24 mouse cellular contexts compared by ENCODE assay signal in the genomic region with DNA sequence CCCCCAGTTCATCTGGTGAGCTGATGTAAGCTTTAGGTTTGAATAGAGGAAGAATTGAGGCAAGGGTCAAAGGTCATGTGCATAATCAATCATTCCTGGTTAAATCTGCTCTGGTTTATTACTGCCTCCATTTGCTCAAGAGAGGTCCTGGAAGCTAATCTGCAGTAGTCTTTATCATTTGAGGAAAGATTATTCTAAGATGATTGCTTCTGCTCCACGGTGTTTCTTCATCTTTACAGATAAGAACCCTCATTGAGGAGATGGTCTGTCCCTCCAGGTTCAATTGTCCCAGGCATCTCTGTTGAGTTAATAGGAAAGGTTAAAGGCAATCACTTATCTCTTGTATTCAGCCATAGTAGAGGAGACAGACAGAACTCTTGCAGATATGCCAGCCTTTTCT.
"Had no signal": no experiment of that assay in that cellular context is flagged by ENCODE, and none has a peak within 500 bp of the region (broad histone marks: within the 10 kb centered on the region; RNA-seq: fewer than 3 reads in every experiment).

No protein-coding gene starts in this region.

- H3K4me2 ChIP-seq: heart, embryonic 11.5 days; heart, embryonic 13.5 days; heart, embryonic 15.5 days; hindbrain, embryonic 13.5 days; hindbrain, embryonic 15.5 days; limb, embryonic 12.5 days; liver, embryonic 11.5 days; liver, embryonic 13.5 days; liver, embryonic 15.5 days had no signal

- H3K9me3 ChIP-seq: heart, embryonic 13.5 days; heart, embryonic 15.5 days; hindbrain, embryonic 13.5 days; hindbrain, embryonic 15.5 days; limb, embryonic 10.5 days; limb, embryonic 12.5 days; liver, embryonic 13.5 days; liver, embryonic 15.5 days had no signal

- DNase-seq: gastrocnemius, postnatal 14 days; gastrocnemius, postnatal 36 days; heart, adult 11 months; heart, adult 2 months; heart, postnatal 14 days; heart, postnatal 36 days; kidney, adult 18-20 months; kidney, adult 8-10 months; kidney, postnatal 10 days; kidney, postnatal 25 days; kidney, postnatal 4 days; liver, embryonic 13.5 days had no signal

- H3K27ac ChIP-seq: heart, adult 2 months; heart, embryonic 13.5 days; heart, embryonic 15.5 days; hindbrain, embryonic 13.5 days; hindbrain, embryonic 15.5 days; hindbrain, postnatal 0 days; layer of hippocampus, adult 2 months; left cerebral cortex, adult 2 months; limb, embryonic 10.5 days; limb, embryonic 12.5 days; liver, embryonic 13.5 days; liver, embryonic 15.5 days had no signal

- H3K4me1 ChIP-seq: heart, embryonic 13.5 days; heart, embryonic 15.5 days; hindbrain, embryonic 13.5 days; hindbrain, embryonic 15.5 days; limb, embryonic 10.5 days; limb, embryonic 12.5 days; liver, embryonic 13.5 days; liver, embryonic 15.5 days had no signal

- H3K27me3 ChIP-seq: heart, embryonic 13.5 days; heart, embryonic 15.5 days; hindbrain, embryonic 13.5 days; hindbrain, embryonic 15.5 days; limb, embryonic 12.5 days; liver, embryonic 13.5 days; liver, embryonic 15.5 days had no signal

- H3K36me3 ChIP-seq: heart, embryonic 13.5 days; heart, embryonic 15.5 days; hindbrain, embryonic 13.5 days; hindbrain, embryonic 15.5 days; limb, embryonic 10.5 days; limb, embryonic 12.5 days; liver, embryonic 13.5 days; liver, embryonic 15.5 days had no signal

- ATAC-seq: hindbrain, postnatal 0 days had no signal

- H3K4me3 ChIP-seq: heart, adult 2 months; heart, embryonic 13.5 days; heart, embryonic 15.5 days; hindbrain, embryonic 13.5 days; hindbrain, embryonic 15.5 days; layer of hippocampus, adult 2 months; left cerebral cortex, adult 2 months; limb, embryonic 10.5 days; limb, embryonic 12.5 days; liver, embryonic 13.5 days; liver, embryonic 15.5 days had no signal

- H3K9ac ChIP-seq: heart, embryonic 13.5 days; heart, embryonic 15.5 days; hindbrain, embryonic 13.5 days; hindbrain, embryonic 15.5 days; limb, embryonic 12.5 days; liver, embryonic 13.5 days; liver, embryonic 15.5 days had no signal
